Mouse (Mus musculus): ENCODE measurements around the gene Pld5.

DNA sequence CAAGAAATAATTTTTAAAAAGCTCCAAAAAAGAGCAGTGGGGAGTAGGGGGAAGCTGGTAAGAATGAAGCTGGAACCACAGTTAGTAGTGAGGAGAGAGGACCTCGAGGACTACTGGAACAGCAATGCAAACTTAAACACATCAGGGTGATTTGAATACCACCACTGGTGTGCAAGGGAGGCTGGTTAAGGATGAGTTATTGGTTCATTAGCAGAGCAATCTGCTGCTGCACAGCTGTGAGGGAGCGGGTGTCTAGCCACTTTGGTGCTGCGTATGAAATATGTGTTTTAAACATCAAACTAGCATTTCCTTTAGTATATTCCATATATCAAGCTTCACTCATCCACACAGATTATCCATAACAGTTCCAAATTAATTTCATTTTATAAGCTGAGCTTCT is 256.6 kb downstream of the Pld5 start:
- TF ChIP-seq CTCF (IDR thresholded peaks at IDR 0.05; ENCODE audit: low read depth) (no peak), EP300 (IDR thresholded peaks at IDR 0.05; ENCODE audit: low read depth) (no peak)
